In genomic region chr2:112591451-112591871, GRCm38 (mm10) we compare ENCODE assay signal across 8 mouse cellular contexts.
DNase-seq lines count a peak whose midpoint lies in the region; ATAC-seq and TF ChIP-seq lines count a peak whose summit lies in the region.

No protein-coding gene starts in this region.

- H3K4me3 ChIP-seq in lung, postnatal 0 days (ENCODE audit: low read depth, low read length): no peak overlapping the region
- no peak overlapping the region for H3K4me3 ChIP-seq in hindbrain, embryonic 14.5 days (replicated peaks; ENCODE audit: low read length)

- WGBS in lung, postnatal 0 days: 34% methylated on average over 6 of the region's 6 CpGs
- 20% methylated on average over 6 of the region's 6 CpGs for WGBS in hindbrain, embryonic 14.5 days

- no peaks in the 10 kb centered on the region for H3K4me1 ChIP-seq in lung, postnatal 0 days (ENCODE audit: insufficient read depth, low read depth, low read length)
- H3K4me1 ChIP-seq in hindbrain, embryonic 14.5 days (replicated peaks; ENCODE audit: control insufficient read depth, insufficient read depth, low read length): 0 out of 2 replicates have a peak, but pooled peaks cover 3% of the 10 kb centered on the region

- H3K27ac ChIP-seq in lung, postnatal 0 days (ENCODE audit: low read length): no peak overlapping the region
- H3K27ac ChIP-seq in hindbrain, embryonic 14.5 days: peak overlapping the region; percentile 27; the same call in 1 of the 2 replicates

- H3K4me2 ChIP-seq in lung, postnatal 0 days (replicated peaks; ENCODE audit: low read depth, low read length): no peak overlapping the region
- H3K4me2 ChIP-seq in hindbrain, embryonic 14.5 days (replicated peaks): no peak overlapping the region

- no peaks in the 10 kb centered on the region for H3K27me3 ChIP-seq in lung, postnatal 0 days (replicated peaks; ENCODE audit: insufficient read depth, low read length)
- no peaks in the 10 kb centered on the region for H3K27me3 ChIP-seq in hindbrain, embryonic 14.5 days (ENCODE audit: control insufficient read depth, insufficient read depth, low read length)

- no peaks in the 10 kb centered on the region for H3K36me3 ChIP-seq in lung, postnatal 0 days (ENCODE audit: insufficient read depth, low read length)
- no peaks in the 10 kb centered on the region for H3K36me3 ChIP-seq in hindbrain, embryonic 14.5 days (replicated peaks; ENCODE audit: control insufficient read depth, insufficient read depth)

- DNase-seq in lung, postnatal 14 days: peak; percentile 25
- DNase-seq in lung, postnatal 0 days (ENCODE audit: low spot score): no peak
- peak; percentile 81 to 82 for DNase-seq in cerebellum, adult 18-20 months
- peak; percentile 41 for DNase-seq in hindbrain, embryonic 14.5 days (ENCODE audit: low spot score)
- peak; percentile 22 to 31 for DNase-seq in left cerebral cortex, postnatal 14 days (ENCODE audit: low spot score in 2 of 2)
- no peak for DNase-seq in thymus, postnatal 14 days
- DNase-seq in urinary bladder, postnatal 36 days (ENCODE audit: low spot score in 2 of 2): no peak

- TF ChIP-seq CTCF in lung, postnatal 0 days (IDR thresholded peaks at IDR 0.05): no peak

- ATAC-seq in lung, postnatal 0 days: no peak
- peak; percentile 67; the same call in 1 of the 2 replicates for ATAC-seq in hindbrain, embryonic 14.5 days (ENCODE audit: low FRiP score)
- no peak for ATAC-seq in erythroid progenitor cell, adult 5-6 weeks (replicated peaks; ENCODE audit: low FRiP score, poor library complexity, severe bottlenecking)

- intact Hi-C loops in left cerebral cortex, postnatal 14 days (cut with DNase I): no loop called here

- H3K9ac ChIP-seq in lung, postnatal 0 days (replicated peaks; ENCODE audit: low read depth): no peak overlapping the region
- no peak overlapping the region for H3K9ac ChIP-seq in hindbrain, embryonic 14.5 days

- H3K9me3 ChIP-seq in lung, postnatal 0 days (ENCODE audit: low read length): no peaks in the 10 kb centered on the region
- no peaks in the 10 kb centered on the region for H3K9me3 ChIP-seq in hindbrain, embryonic 14.5 days (ENCODE audit: control insufficient read depth, low read length)

- TF ChIP-seq EP300 in lung, postnatal 0 days (IDR thresholded peaks at IDR 0.05): no peak

Comparison
In these comparisons a context has a peak if more than half of its experiments do, and no peak if none do; other contexts are left out.
1. DNase-seq: peak in lung, postnatal 14 days (single experiment), cerebellum, adult 18-20 months (2 of 2), hindbrain, embryonic 14.5 days (single experiment) and left cerebral cortex, postnatal 14 days (2 of 2); none in lung, postnatal 0 days (single experiment), thymus, postnatal 14 days (single experiment) and urinary bladder, postnatal 36 days (0 of 2).